Mouse (Mus musculus) midbrain, embryonic 11.5 days (tissue): ENCODE data around the gene Wnk2. TPM values are rescaled to one million over a fixed set of nuclear protein-coding genes. Genes with fewer than 3 reads are reported as not detected.

ENCODE experiments used
- ATAC-seq: fragments of 200-750 bp; cut with Nextera tagmentation; 2 replicates; pipeline ENCODE4 v1.8.0; 2017; ENCODE audit warnings: moderate TSS enrichment, moderate library complexity; ENCODE audit not compliant: low FRiP score
- DNase-seq: peaks from one replicate; pipeline ENCODE4 v3.0.0; 2015; ENCODE audit warnings: low spot score; ENCODE audit errors: missing footprints
- H3K27ac ChIP-seq: fragments of 300-500 bp; sonication (generic); 2 replicates; pipeline ENCODE4 v1.5.1; 2014; ENCODE audit warnings: low read depth, low read length
- H3K27me3 ChIP-seq: fragments of 300-500 bp; sonication (generic); 2 replicates; pipeline ENCODE4 v1.6.1; 2014; ENCODE audit warnings: mild to moderate bottlenecking, low read length, moderate library complexity, mixed read lengths; ENCODE audit not compliant: control insufficient read depth, insufficient read depth
- H3K36me3 ChIP-seq: fragments of 300-500 bp; sonication (generic); 2 replicates; pipeline ENCODE4 v1.6.1; 2014; ENCODE audit warnings: mild to moderate bottlenecking, low read length, moderate library complexity, mixed read lengths; ENCODE audit not compliant: control insufficient read depth, insufficient read depth
- H3K4me1 ChIP-seq: fragments of 300-500 bp; sonication (generic); 2 replicates; pipeline ENCODE4 v1.6.1; 2014; ENCODE audit warnings: low read length; ENCODE audit not compliant: control insufficient read depth, insufficient read depth
- H3K4me2 ChIP-seq: fragments of 300-500 bp; sonication (generic); 2 replicates; pipeline ENCODE4 v1.6.1; 2014; ENCODE audit warnings: mild to moderate bottlenecking, moderate library complexity
- H3K4me3 ChIP-seq: fragments of 300-500 bp; sonication (generic); 2 replicates; pipeline ENCODE4 v1.5.1; 2014; ENCODE audit warnings: low read depth, low read length
- H3K9ac ChIP-seq: fragments of 300-500 bp; sonication (generic); 2 replicates; pipeline ENCODE4 v1.6.1; 2014; ENCODE audit warnings: low read length
- H3K9me3 ChIP-seq: fragments of 300-500 bp; sonication (generic); 2 replicates; pipeline ENCODE4 v1.6.1; 2016; ENCODE audit warnings: low read length; ENCODE audit not compliant: control insufficient read depth
- WGBS: fragments of 180-500 bp; shearing (Covaris S2); extraction: QIAGEN DNeasy Blood & Tissue Kit; methylation state at CpG from one replicate; pipeline ENCODE4 v1.1.7; 2014; 5-methylcytosine and 5-hydroxymethylcytosine counted together
- polyA plus RNA-seq: library from polyadenylated mRNA; unstranded; fragments of >200 nt; fragmentation: Nextera tagmentation; extraction: Ambion mirVana; gene quantifications from 2 replicates; pipeline ENCODE4 v1.2.1, GENCODE M21; 2014

Gene Wnk2
- polyA plus RNA-seq, 1 experiment from 2014 or later = 7.8 TPM

DNA sequence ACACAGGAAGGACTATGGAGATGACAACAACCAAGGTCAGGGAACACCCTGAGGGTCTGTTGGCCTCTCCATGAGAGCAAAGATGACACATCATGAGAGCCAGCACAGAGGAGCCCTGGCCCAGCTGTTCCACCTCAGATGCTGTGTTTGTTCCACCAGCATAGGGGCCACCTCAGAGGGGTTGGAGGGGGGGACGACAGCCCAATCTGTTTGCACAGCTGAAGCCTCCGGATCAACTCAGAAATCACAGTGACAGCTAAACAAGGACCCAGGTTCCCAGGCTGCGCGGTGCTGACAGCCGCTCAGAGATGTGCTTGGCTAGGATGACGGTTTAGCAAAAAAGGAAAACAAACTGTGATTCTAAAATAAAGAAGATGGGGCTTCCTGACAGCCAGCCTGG, 53.1 kb downstream of the Wnk2 start:
- no peak overlapping the region for H3K9ac ChIP-seq
- no peak overlapping the region for H3K4me2 ChIP-seq
- H3K4me1 ChIP-seq = no peaks in the 10 kb centered on the region
- no peaks in the 10 kb centered on the region for H3K9me3 ChIP-seq
- peak; percentile 27; the same call in 1 of the 2 replicates for ATAC-seq
- no peaks in the 10 kb centered on the region for H3K27me3 ChIP-seq
- H3K36me3 ChIP-seq = peaks cover 8% of the 10 kb centered on the region
- H3K4me3 ChIP-seq = no peak overlapping the region
- WGBS = 55% methylated on average over 6 of the region's 6 CpGs
- DNase-seq = no peak
- H3K27ac ChIP-seq = no peak overlapping the region

DNA sequence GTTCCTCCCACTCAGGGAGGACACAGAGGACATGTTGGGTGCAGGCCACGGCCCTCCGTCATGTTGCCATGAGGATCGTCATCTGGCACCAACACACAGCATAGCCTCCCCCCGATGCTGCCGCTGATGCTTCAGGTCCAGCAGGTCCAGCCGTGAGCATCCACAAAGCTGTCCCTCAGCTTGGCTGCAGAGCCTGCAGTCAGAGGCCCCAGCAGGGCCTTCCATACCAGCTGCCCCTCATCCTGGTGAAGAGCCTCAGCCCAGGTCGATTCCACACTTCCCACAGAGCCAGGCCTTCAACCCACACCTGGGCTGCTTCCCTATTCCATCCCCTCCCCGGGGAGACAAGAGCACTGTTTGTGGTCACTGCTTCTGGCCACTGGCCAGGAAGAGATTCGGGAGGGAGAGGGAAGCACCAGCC, 54.3 kb downstream of the Wnk2 start:
- no peaks in the 10 kb centered on the region for H3K27me3 ChIP-seq
- no peak overlapping the region for H3K4me3 ChIP-seq
- H3K4me1 ChIP-seq = no peaks in the 10 kb centered on the region
- H3K27ac ChIP-seq = no peak overlapping the region
- no peak overlapping the region for H3K9ac ChIP-seq
- DNase-seq (no peak), ATAC-seq (no peak)
- H3K4me2 ChIP-seq = no peak overlapping the region
- whole genome bisulfite sequencing = 82% methylated on average over 9 of the region's 9 CpGs
- peaks cover 8% of the 10 kb centered on the region for H3K36me3 ChIP-seq
- H3K9me3 ChIP-seq = no peaks in the 10 kb centered on the region

DNA sequence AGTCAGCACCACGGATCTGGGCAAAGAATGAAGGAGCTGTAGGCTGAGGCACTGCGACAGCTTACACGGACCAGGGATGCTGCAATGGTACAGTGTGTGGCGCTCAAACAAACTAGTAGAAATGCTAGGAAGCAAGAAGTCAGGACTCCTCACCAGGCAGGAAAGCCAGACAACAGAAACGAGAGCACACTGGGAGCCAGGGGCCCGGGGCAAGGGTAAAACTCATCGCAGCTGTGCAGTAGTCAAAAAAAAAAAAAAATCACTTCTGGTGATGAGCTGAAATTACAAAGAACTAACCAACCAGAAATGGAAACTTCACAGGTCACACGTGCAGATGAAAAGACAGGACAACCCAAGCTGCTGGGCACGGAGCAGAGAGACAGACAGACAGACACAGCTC, 55.2 kb downstream of the Wnk2 start:
- Histone ChIP-seq H3K4me3 (no peak overlapping the region), H3K9me3 (no peaks in the 10 kb centered on the region), H3K36me3 (peaks cover 8% of the 10 kb centered on the region), H3K4me1 (no peaks in the 10 kb centered on the region), H3K27ac (no peak overlapping the region), H3K9ac (no peak overlapping the region), H3K27me3 (no peaks in the 10 kb centered on the region), H3K4me2 (no peak overlapping the region)
- ATAC-seq (no peak), DNase-seq (no peak)
- WGBS = 83% methylated on average over 9 of the region's 9 CpGs

DNA sequence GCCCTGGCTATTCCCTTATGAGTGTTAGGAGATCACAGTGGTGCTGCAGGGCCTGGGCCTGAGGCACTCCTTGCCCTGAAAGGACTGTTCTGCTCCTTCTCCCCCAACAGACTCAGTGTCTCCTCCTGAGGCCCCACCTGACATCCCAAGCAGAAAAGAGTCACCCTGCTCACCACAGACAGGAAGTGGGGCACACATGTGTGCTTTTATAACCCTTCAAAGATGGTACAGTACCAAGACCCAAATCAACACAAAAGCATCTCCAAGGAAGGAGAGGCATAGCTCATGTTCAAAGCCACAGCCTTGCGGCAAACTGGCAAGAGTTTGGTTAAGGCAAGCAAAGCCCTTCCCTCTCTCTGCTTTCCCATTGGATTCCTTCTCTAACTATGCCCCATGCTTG, 57.6 kb downstream of the Wnk2 start:
- H3K27ac ChIP-seq = no peak overlapping the region
- H3K27me3 ChIP-seq = no peaks in the 10 kb centered on the region
- DNase-seq (no peak), ATAC-seq (no peak)
- no peak overlapping the region for H3K9ac ChIP-seq
- H3K4me1 ChIP-seq = no peaks in the 10 kb centered on the region
- no peak overlapping the region for H3K4me3 ChIP-seq
- H3K9me3 ChIP-seq = no peaks in the 10 kb centered on the region
- H3K4me2 ChIP-seq = no peak overlapping the region
- H3K36me3 ChIP-seq = peaks cover 8% of the 10 kb centered on the region
- 88% methylated on average over 1 of the region's 1 CpGs for WGBS

DNA sequence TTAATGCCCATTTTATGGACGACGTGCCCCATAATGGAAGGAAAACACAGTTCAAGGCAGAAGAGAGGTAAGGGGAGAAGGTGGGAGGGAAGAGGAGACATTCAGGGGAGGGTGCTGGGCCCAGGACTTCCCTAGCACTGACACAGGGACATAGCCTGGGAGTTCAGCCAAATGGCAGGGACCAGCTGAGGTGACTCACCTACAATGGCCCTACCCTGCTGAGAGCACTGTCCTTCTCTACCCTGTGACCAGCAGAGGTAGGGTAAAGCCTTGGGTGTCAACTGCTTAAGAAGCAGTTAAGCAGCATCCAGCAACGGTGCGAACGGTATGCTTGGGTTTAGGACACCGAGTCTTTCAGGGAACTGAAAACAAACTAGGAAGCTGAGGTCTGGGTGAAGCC, 58.9 kb downstream of the Wnk2 start:
- Histone ChIP-seq H3K27ac (no peak overlapping the region), H3K4me1 (no peaks in the 10 kb centered on the region), H3K9me3 (no peaks in the 10 kb centered on the region), H3K27me3 (no peaks in the 10 kb centered on the region), H3K4me3 (no peak overlapping the region), H3K9ac (no peak overlapping the region), H3K36me3 (no peaks in the 10 kb centered on the region; the same call in 1 of the 2 replicates), H3K4me2 (no peak overlapping the region)
- DNase-seq (no peak), ATAC-seq (no peak)
- 92% methylated on average over 6 of the region's 6 CpGs for WGBS

DNA sequence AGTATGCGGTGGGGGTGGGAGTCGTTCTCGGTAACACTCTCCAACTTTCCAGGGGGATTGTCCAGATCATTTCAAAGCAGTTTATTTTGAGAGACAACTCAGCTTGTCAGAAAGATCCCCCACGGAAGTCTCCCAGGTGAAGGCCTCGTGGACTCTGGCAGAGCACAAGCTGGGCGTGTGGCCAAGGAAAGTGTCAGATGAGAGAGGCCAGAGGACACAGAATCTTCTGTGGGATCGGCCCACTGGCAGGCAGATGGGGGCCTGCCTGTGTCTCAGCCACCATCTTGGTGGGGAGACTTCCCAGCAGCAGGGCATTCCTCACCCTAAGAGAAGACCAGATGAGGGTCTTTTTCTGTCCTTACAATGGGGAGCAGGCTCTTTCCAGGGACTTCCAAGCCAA, 60.4 kb downstream of the Wnk2 start:
- ATAC-seq (no peak), DNase-seq (no peak)
- Histone ChIP-seq H3K9me3 (no peaks in the 10 kb centered on the region), H3K27ac (no peak overlapping the region), H3K4me1 (no peaks in the 10 kb centered on the region), H3K4me2 (no peak overlapping the region), H3K27me3 (no peaks in the 10 kb centered on the region), H3K36me3 (no peaks in the 10 kb centered on the region; the same call in 1 of the 2 replicates), H3K9ac (no peak overlapping the region), H3K4me3 (no peak overlapping the region)
- whole genome bisulfite sequencing = 89% methylated on average over 7 of the region's 7 CpGs

DNA sequence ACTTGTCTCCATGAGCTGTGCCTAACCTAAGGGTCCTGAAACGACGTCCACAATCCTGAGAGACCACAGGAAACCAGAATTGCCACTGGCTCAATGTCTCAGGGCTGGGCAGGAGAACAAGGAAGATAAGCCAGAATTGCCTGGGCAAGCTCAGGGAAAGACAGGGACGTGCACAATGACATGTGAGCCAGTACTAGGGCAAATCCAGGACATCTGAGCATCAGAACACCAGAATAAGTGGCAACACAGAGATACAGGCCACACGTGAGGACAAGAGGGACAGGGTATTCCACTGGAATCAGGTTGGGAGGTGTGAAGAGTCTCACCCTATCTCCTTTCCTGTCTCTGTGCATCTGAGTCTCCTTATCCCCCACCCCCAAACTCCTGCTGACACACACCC, 61.4 kb downstream of the Wnk2 start:
- no peak overlapping the region for H3K4me2 ChIP-seq
- H3K36me3 ChIP-seq = no peaks in the 10 kb centered on the region; the same call in 1 of the 2 replicates
- H3K27me3 ChIP-seq = no peaks in the 10 kb centered on the region
- no peak for DNase-seq
- no peak overlapping the region for H3K9ac ChIP-seq
- H3K4me3 ChIP-seq = no peak overlapping the region
- H3K27ac ChIP-seq = no peak overlapping the region
- H3K9me3 ChIP-seq = no peaks in the 10 kb centered on the region
- ATAC-seq = no peak
- H3K4me1 ChIP-seq = no peaks in the 10 kb centered on the region
- 93% methylated on average over 4 of the region's 4 CpGs for WGBS

DNA sequence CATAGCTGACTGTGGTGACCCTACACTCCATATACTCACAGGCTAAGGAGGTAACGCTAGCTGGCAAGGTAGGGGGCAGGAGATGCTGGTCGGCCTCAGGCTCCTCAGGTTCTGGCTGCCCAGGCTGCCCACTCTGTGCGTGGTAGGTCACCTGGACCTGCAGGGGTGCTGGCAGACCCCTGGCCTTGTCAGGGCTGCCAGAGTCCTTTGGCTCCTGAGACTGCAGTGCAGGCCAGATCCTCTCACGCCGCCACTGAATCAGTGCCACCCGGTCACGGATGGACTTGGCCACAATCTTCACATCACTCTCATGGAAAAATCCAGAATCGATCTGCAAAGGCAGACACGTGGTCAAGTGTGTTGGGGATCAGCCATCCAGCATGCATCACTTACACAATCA, 62.6 kb downstream of the Wnk2 start:
- H3K9me3 ChIP-seq = no peaks in the 10 kb centered on the region
- no peak for ATAC-seq
- H3K36me3 ChIP-seq = no peaks in the 10 kb centered on the region; the same call in 1 of the 2 replicates
- no peak for DNase-seq
- WGBS = 93% methylated on average over 9 of the region's 9 CpGs
- H3K27me3 ChIP-seq = no peaks in the 10 kb centered on the region
- no peak overlapping the region for H3K9ac ChIP-seq
- no peak overlapping the region for H3K27ac ChIP-seq
- no peak overlapping the region for H3K4me3 ChIP-seq
- no peak overlapping the region for H3K4me2 ChIP-seq
- H3K4me1 ChIP-seq = no peaks in the 10 kb centered on the region

DNA sequence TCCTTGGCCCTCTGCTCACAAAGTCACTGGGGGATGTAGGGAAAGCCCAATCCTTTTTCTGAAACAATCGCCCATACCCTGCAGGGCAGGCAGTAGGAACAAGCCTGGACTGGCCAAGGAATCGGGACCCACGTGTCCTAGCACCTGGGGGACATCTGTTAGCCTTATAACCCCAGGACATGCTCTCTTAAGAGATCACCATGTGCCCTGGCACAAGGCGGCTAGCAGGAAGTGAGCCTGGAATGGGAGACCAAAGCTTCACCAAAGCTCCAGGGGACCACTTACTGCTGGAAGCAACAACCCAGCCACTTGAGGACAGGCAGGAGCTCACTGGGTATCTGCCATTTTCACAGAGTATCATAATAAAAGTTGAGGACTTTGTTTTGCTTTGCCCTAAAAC, 63.0 kb downstream of the Wnk2 start:
- no peak overlapping the region for H3K27ac ChIP-seq
- H3K4me1 ChIP-seq = no peaks in the 10 kb centered on the region
- ATAC-seq (no peak), DNase-seq (no peak)
- H3K9me3 ChIP-seq = no peaks in the 10 kb centered on the region
- no peaks in the 10 kb centered on the region; the same call in 1 of the 2 replicates for H3K36me3 ChIP-seq
- 84% methylated on average over 4 of the region's 4 CpGs for WGBS
- no peak overlapping the region for H3K9ac ChIP-seq
- no peak overlapping the region for H3K4me2 ChIP-seq
- no peak overlapping the region for H3K4me3 ChIP-seq
- H3K27me3 ChIP-seq = no peaks in the 10 kb centered on the region

DNA sequence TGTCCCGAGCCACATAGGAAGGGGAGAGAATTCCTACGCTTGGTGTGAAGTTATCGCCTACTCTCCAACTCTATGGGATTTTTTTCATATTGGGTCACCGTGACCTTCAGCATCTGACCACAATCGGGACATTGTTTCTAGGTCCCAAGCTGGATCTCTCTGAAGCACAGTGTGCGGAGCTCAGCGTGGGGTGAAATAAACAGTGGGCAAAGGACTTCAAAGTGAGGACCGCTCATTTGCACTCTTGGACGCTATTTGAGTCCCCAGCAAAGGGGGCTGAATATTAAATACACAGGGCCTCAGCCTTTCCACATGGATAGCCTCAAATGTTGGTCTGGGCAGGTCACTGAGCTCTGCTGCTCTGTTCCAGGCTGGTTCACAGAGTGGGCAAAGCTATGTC, 63.9 kb downstream of the Wnk2 start:
- Histone ChIP-seq H3K4me2 (no peak overlapping the region), H3K4me3 (no peak overlapping the region), H3K27ac (no peak overlapping the region), H3K36me3 (no peaks in the 10 kb centered on the region; the same call in 1 of the 2 replicates), H3K9ac (no peak overlapping the region), H3K27me3 (no peaks in the 10 kb centered on the region), H3K9me3 (no peaks in the 10 kb centered on the region), H3K4me1 (no peaks in the 10 kb centered on the region)
- ATAC-seq = no peak
- DNase-seq = no peak
- WGBS = 74% methylated on average over 9 of the region's 9 CpGs
